Mouse (Mus musculus) telencephalon, adult 2 months (tissue): ENCODE measurements around the gene Ly9.
A peak's percentile ranks its signal among the peaks of the same experiment; 100 is the strongest.

Source experiments
- DNase-seq: peaks from one replicate; pipeline ENCODE4 v3.0.0-alpha.2; 2011; ENCODE audit warnings: low read depth, low spot score

The Ly9 gene

DNA sequence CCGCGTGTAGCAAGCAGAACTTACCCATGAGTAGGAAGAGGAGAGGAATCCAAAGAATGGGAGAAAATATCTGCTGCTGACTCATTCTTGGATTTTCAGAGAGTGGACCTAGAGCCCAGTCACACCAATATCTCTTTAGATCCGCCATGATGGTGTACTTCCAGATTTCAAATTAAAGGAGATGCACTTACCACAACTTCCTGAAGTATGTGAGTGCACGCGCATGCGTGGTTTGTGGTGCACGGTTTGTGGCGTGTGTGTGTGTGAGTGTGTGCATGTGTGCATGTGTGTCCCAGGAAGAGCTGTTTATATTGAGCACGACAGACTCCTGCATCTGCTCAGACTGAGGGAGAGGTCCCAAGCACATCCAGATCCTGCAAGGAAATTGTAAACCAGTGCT lies at the start of gene Ly9:
Gene Ly9, minus strand, starts transcription at position 235 of the 400 bp plus-strand sequence.
- no peak for DNase-seq

DNA sequence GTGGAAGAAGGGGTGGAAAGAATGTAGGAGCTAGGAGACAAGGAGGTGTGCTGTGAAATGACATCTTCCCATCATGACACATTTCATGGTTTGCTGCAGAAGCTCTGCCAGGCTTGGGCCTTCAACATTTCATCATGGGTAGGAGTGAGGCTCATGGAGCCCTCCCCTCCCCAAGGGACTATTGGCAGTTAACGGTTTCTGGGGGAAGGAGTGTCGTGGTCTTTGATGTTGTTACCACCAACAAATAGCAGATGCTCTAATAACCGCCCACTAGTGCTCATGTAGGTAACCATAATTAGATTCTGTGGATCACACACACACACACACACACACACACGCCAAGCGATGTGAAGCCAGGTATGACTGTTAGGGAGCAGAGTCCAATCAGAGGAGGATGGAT lies 45.5 kb upstream of the Ly9 start, which contains the start of gene Slamf7:
Gene Slamf7, minus strand, starts transcription at position 302 of the 400 bp plus-strand sequence.
- no peak for DNase-seq

DNA sequence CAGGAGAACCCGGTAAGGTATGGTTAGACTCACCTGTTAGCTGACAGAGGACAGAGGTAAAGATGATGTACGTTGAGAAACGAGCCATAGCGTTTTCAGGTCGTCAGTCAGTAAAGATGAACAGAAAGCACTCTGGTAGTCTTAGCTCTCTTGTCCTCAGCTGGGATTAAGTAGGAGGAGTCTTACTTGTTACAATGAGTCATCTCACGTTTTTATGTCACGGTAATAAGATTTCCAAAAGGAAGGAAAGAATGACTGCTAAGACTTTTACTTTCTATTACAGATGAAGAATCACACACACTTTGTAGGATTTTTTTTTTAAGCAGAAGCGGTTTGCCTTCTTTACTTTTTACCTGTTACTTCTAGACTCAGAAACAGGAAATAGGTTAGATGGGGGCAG lies 41.6 kb upstream of the Ly9 start:
- DNase-seq: no peak

DNA sequence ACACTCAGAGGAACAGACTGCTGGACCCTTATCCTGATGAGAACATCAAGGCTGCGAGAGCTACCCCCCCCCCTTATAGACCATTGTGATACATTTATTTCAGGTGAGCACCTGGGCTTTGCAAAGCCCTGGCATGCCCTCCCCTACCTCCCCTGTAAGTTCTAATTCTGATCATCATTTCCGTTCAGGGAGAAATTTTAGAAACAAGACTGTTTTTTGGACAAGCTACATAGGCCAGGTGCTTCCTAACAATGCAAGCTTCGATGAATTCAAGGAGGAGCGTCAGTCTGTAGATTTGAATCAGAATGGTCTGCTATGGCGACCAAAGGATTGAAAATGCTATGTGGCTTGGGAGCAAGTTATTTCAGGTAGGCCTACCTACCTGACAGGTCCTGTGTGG lies 40.5 kb upstream of the Ly9 start:
- no peak for DNase-seq

DNA sequence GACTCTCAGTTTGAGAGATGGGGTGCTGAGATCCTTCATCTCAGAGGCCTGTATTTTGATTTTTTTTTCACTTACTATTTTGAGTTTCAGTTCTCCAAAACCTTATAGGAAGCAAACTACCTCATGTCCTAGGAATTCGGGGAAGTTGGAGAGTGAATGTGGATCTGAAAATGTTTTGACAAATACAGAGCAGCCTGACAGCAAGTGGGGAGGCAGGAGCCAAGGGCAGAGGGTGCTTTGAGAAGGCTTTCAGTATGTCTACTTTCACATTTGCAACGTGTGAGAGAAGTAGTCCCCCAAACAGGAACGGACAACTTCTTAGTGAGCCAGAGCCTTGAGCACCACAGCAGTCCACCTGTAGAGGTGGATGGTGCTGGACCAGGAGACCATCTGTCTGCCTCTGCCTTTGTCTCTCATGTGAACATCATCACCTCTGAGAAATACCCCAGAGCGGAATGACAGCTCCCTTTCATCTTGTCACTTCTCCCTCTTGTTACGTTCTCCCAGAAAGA lies 39.3 kb upstream of the Ly9 start:
- DNase-seq: no peak

DNA sequence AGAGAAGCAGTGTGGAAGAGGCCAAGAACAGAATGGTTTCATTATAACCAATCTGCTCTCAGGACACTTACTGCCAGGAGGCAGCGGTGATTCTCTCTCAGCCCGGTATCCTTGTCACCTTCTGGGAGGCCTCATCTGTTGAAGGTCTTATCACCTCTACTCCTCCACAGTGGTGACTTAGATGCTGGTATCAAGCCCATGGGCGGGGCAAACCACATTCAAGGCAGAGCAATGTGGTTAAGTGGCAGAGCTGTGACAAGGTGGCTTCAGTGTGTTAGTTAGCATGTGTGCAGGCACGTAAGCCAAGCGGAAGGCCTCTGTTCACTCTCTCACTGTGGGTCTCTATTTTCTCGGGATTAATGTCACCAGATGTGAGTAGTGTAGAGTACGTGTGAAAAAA lies 36.4 kb upstream of the Ly9 start:
- DNase-seq: no peak

DNA sequence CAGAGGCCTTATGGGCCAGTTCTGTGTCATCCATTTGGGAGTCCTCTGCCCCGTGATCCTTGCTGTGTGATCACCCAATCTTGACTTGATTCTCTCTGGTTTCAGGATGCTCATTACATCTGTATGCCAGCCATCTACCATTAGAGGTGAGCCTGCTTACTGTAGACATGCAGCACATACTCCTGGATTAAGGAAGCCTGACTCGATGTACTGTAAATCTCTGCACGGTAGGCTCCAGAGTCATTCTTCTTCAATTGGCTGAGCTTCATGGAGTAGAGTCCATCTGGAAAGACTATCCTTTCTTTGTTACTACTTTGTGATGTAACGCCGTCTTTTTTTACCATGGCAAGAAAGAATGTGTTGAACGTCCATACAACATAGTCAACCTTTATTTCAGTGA lies 33.6 kb upstream of the Ly9 start:
- DNase-seq: no peak

DNA sequence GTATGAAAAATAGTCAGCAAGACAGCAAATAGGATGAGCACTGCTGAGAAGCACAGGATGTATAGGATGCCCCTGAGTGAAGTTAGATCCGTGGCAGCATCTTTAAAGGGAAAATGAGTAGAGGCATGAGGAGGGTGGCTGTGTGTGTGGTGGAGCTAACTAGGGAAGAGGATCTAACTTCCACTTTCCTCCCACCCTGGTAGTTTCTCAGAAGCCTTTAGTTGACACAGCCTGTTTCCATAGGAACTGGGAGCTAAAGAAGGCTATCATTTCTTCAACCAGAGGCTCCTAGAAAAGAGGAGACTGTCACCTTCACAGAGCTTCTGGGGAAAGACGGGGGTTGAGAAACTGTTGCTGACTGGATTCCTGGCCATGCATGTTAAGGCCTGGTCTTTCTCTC lies 31.5 kb upstream of the Ly9 start:
- DNase-seq: peak; percentile 40

DNA sequence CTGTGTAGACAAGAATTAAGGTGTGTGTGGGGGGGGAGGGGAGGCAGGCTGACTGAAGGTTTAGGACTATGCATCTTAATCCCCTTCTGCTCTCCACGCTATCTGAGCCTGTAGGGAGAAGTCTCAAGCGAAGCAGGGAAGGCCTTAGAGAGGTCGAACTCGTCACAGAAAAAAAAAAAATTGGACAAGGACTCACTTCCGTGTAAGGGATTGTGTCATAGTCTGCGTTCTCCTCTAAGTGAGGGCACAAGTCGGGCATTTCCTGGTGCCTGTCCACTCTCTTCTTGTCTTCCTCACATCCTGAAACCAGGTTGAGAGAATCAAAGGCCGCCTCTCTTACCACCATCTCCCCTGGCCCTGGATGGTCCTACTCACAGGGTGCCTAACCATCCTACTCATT lies 29.9 kb upstream of the Ly9 start:
- no peak for DNase-seq

DNA sequence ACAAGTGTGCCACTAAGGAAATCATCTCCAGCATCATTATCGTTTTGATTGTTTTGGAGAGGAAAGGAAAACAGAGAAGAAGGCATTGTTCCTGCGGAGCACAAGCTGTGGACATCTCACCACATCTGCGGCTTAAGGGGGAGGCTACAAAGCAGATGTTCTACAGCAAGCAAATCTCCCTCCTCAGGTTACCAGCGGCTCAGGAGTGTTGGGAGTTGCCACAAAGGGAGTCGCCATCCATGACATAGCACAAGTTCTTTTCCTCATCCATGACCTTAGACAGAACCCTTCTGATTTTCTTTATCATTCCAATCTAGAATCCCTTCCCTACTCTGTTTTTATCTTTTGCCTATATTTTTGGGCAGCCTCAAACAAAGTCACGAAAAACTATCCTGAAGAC lies 28.5 kb upstream of the Ly9 start:
- no peak for DNase-seq

DNA sequence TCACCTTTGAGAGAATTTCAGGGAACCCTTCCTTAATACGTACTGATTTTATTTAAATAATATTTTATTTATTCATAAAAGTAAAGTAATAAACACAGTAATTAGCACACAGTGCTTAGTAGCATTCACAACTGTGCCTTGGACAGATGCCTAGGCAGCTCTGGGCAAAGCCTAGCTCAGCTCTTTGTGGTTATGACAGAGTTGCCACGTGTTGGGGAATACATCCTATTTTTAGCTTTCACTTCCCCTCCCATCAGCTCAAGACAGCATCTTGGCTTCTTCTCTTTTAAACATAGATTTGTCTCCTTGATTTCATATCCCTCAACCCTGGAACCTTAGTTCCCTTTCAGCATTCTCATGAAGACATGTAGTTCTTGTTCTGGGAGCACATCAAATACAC lies 24.2 kb upstream of the Ly9 start:
- peak; percentile 60 for DNase-seq

DNA sequence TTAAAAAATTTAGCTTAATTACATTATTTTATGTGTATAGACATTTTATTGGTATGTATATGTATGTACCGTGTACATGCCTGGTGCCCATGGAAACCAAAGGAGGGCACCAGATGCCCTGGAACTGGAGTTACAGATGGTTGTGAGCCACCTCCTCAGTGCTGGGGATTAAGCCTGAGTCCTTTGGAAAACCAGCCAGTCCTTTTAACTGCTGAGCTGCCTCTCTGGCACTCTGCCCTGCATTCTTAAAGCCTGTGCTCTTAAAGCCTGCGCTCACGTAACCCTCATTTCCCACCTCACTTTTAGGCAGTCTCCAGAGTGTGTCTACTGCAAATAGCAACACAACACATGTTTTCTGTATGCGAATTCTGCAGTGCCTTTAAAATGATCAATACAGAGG lies 23.7 kb upstream of the Ly9 start:
- DNase-seq: no peak

DNA sequence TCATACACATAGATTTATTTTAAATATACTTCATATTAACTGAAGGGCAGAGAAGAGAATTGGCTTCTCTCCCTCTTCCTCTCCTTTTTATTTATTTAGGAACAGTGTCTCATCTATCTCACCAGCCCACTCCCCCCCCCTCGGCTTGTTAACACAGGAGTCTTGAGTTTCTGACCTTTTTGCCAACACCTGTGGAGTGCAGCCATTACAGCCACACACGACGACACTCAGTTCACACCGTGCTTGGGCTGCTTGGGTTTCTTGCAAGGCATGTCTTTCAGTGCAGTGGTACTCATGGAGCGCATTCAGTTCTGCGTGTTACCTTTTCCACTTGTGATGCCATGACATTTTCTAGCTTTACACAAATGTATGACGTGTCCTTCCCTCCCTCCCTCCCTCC lies 22.8 kb upstream of the Ly9 start:
- DNase-seq: no peak

DNA sequence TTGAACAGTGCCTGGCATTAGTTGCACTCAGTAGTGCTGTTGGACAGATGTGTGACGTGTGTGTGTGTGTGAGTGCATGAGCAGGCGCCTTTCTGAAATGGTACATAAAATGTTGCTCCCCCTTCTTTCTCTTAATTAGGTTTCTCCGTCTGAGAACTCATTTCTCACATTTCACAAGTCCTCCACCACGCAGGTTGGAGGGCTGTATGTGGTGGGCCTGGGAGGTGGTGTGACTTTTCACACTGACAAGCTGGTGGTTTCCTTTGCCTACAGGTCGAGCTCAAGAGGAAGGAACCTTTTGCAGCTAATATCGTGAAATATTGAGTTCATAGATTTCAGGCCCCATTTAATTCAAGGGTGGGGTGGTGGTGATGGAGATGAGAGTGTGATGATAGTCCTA lies 22.0 kb upstream of the Ly9 start:
- DNase-seq: no peak

DNA sequence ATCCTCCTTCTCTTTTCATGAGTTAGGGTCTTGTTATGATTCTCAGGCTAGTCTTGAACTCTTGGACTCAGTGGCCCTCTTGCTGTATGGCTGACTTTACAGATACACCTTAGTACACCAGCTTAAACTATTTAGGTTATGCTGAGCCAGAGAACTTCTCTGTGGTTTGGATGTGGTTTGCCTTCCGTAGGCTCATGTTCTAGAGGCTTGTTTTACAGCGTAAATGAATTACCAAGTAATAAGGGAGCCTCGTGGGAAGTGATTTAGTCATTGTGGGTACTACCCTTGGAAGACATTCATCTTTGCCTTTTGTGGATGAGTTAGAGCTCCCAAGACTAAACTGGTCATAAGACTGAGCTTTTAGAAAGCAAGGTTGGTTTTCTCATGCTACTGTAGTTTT lies 20.6 kb upstream of the Ly9 start:
- no peak for DNase-seq

DNA sequence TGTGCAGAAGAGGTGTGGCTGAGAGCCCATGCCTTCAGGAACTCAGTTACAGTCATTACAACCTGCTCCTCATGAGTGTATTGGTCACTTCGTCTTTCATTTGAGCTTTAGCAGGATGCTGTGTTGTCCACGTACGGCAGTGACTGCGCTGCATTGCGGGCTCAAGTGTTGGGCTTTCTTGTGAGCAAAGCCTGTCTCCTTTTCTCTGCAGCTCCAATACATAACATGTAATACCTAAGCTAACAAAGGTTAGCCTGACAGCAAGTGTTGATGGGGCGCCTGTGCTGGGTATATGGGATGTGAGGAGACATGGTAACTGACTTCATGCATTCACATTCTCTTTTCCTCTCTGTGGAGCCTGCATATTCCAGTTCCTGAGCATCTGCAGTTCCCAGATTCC lies 12.9 kb upstream of the Ly9 start:
- DNase-seq: no peak

DNA sequence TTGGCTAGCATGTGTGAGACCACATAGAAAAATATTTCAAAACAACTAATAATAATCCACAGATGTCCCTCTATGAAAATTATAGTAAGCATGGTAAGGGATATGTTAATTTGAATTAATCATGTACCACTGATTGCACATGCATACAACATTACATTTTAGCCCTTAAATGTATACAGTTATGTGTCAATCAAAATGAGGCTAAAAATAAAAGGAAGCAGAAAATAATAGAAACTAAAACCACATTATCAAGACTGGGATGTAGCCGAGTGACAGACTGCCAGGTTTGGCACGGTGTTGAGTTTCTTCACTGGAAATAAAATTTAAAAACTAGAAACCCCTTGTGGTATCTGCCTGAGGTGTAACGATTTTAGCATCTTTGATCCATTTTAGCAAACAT lies 12.4 kb upstream of the Ly9 start:
- DNase-seq: no peak

DNA sequence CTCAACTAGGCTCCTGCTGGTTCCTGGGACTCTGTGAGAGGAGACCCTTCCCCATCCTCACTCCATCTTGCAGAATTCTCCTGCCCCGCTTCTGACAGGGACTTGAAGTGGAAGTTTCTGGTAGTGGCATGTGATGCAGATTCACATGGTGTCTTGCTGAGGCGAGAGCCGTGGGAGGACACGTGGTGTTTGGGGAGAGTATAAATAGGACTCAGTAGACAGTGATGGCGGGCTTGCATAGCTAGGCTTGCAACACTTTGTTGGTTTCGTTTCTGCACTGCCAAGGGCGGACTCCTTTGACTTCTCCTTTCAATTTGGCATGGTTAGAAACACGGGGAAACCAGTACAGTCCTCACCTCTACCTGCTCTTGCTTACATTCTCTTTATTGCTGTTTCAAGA lies 11.8 kb upstream of the Ly9 start:
- DNase-seq: peak; percentile 70

DNA sequence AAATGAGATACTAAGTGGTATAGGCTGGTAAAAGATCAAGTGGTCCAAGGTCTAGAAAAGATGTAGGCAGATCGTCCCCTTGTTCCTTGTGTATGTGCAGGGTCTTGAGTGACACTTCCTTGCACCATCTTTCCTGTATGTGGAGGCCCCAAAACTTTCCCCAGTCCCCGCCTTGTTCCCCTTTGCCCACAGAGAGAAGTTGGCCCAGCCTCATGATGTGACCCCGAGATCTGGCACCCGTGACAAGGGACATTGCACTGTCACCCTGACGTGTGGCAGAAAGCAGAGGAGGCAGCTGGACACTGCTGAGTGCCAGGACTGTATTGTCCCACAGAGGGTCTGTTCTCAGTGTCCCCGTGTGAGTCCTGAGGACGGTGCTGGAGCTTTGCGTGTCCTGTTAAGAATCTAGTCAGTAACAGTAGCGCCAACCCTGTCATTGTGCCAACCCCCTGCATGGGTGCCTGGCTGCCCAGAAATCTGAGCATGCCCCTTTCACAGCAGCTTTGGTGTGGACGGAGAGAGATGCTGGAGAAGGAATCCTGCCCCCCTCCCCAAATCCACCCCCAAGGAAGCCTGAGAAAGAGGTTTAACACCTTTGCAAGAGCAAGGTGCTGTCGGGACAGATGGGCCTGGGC lies 9.8 kb upstream of the Ly9 start:
- DNase-seq: no peak

DNA sequence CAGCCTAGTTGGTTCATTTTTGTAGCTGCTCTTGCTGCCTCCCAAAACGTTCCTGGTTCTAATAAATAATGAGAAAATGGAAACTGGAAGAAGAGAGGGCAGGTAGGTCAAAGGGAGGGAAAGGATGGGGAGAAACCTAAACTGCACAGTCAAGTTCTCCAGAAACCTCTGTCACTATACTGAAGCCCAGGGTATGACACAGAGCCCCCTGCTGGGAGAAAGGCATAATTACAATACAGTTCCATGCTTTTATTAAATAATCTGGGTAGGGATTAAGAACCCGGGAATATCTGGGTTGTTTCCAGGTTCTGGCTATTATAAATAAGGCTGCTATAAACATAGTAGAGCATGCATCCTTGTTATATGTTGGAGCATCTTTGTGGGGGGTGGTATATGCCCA lies 6.8 kb upstream of the Ly9 start:
- no peak for DNase-seq

DNA sequence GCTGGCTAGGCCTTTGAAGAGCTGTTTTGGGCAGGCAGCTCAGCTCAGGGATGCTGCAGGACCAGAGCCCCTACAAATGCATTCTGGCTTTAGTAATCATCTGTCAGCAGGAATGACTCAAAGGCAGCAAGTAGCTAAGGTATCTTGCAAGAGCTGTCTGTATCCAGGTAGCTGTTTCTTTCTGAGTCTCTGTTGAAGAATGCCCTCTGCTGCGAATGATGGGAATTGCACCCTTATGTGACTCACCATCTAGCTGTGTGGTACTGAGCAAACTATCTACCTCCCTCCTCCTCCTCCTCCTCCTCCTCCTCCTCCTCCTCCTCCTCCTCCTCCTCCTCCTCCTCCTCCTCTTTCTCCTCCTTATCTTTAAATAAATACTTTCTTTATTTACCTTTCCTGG lies 3.6 kb upstream of the Ly9 start:
- DNase-seq: no peak

DNA sequence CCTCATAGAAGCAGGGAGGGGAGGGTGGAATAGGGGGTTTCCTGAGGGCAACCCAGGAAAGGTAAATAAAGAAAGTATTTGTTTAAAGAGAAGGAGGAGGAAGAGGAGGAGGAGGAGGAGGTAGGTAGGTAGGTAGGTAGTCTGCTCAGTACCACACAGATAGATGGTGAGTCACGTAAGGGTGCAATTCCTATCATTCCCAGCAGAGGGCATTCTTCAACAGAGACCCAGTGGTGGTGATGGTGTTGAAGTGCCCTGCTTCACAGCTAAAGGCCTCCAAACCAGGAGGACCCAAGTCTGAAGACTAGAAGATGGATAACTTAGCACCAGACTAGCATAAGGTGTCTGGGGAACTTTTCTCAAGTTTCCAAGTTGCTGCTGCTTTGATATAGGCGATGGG lies 2.8 kb upstream of the Ly9 start:
- no peak for DNase-seq

DNA sequence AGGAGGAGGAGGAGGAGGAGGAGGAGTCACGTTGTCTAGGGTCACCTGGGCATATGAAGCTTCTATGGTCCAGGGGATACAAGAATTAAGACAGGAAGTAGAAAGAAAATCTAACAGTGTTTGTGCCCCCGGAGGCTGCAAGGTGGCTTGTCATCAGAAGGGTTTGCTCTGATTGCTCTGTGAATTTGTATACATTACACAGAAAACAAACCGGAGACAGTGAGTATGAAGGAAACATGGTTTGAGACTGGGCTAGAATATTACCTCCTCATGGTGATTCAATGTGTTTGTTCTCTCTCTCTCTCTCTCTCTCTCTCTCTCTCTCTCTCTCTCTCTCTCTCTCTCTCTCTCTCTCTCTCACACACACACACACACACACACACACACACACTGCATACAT lies 554 bp downstream of the Ly9 start:
- DNase-seq: no peak

DNA sequence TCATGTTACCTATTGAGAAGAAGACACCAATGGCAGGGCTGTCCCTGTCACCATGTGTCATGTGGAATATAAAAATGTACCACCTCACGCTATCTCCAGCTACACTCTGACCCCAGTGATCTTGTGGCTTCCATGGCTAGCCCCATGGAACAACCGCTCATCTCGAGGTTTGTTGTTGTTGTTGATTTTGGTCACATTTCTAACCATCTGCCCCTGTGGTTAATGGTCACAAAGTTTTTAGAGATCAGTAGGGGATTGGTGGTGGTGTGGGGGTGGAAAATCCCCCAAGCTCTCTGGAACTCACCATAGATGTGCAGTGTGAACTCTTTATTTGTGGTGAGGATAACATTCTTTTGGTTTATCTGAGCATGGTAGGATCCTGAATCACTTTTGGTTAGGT lies 2.5 kb downstream of the Ly9 start:
- no peak for DNase-seq
